8 mouse cellular contexts compared by ENCODE assay signal in genomic region chr14:72506018-72506722, GRCm38 (mm10). TPM values are rescaled to one million over a fixed set of nuclear protein-coding genes. Genes with fewer than 3 reads are reported as not detected.
DNase-seq lines count a peak whose midpoint lies in the region; ATAC-seq and TF ChIP-seq lines count a peak whose summit lies in the region.

No protein-coding gene starts in this region.

- intact Hi-C loops in heart, postnatal 10 days (cut with DNase I) = no loop called here
- intact Hi-C loops in left cerebral cortex, postnatal 25 days (cut with DNase I) = no loop called here

- WGBS in liver, embryonic 12.5 days (ENCODE audit: insufficient replicate concordance) = 12% methylated on average over 12 of the region's 12 CpGs
- 13% methylated on average over 12 of the region's 12 CpGs for WGBS in olfactory bulb, adult 2 months

- H3K36me3 ChIP-seq in liver, embryonic 12.5 days = no peaks in the 10 kb centered on the region

- 0 out of 2 replicates have a peak, but pooled peaks have one; percentile 24 for ATAC-seq in liver, embryonic 12.5 days

- no peak overlapping the region for H3K9ac ChIP-seq in liver, embryonic 12.5 days

- peak overlapping the region; percentile 55 for H3K4me2 ChIP-seq in liver, embryonic 12.5 days

- no peaks in the 10 kb centered on the region for H3K4me1 ChIP-seq in liver, embryonic 12.5 days
- H3K4me1 ChIP-seq in olfactory bulb, adult 2 months (ENCODE audit: control insufficient read depth, insufficient read depth, low read length) = peaks cover 4% of the 10 kb centered on the region; the same call in 1 of the 2 replicates

- TF ChIP-seq POLR2A in brain, embryonic 14.5 days (IDR thresholded peaks at IDR 0.05; ENCODE audit: borderline replicate concordance, extremely low read depth, insufficient read depth, insufficient read length, poor library complexity, severe bottlenecking) = no peak
- no peak for TF ChIP-seq POLR2A in olfactory bulb, adult 2 months (IDR thresholded peaks at IDR 0.05; ENCODE audit: insufficient read depth, low read depth, low read length)

- peak overlapping the region; percentile 24 for H3K4me3 ChIP-seq in liver, embryonic 12.5 days
- peak overlapping the region; percentile 19; the same call in 1 of the 2 replicates for H3K4me3 ChIP-seq in olfactory bulb, adult 2 months (ENCODE audit: insufficient read depth, low read depth, low read length)

- H3K9me3 ChIP-seq in liver, embryonic 12.5 days (replicated peaks) = no peaks in the 10 kb centered on the region

- H3K27ac ChIP-seq in liver, embryonic 12.5 days = no peak overlapping the region
- no peak overlapping the region for H3K27ac ChIP-seq in olfactory bulb, adult 2 months (ENCODE audit: insufficient read depth, low read depth, low read length)

- H3K27me3 ChIP-seq in liver, embryonic 12.5 days (replicated peaks) = no peaks in the 10 kb centered on the region

- TF ChIP-seq CTCF in brain, embryonic 14.5 days (IDR thresholded peaks at IDR 0.05; ENCODE audit: borderline replicate concordance, extremely low read depth, insufficient read depth, insufficient read length) = no peak
- no peak for TF ChIP-seq CTCF in olfactory bulb, adult 2 months (IDR thresholded peaks at IDR 0.05; ENCODE audit: insufficient read depth, low read depth, low read length)

- peak; percentile 2 to 12 for DNase-seq in heart, adult 18-20 months
- no peak for DNase-seq in heart, adult 11 months
- DNase-seq in brain, embryonic 14.5 days (ENCODE audit: low read depth) = peak; percentile 35
- peak; percentile 31 to 35 for DNase-seq in heart, postnatal 10 days
- no peak for DNase-seq in left cerebral cortex, postnatal 25 days (ENCODE audit: low spot score in 2 of 2)
- no peak for DNase-seq in cerebellum, adult 11-12 months

RNA-seq across cellular contexts. Expression of gene Gm9195, which starts 14.5 kb away (rescaled TPM):
- not detected for total RNA-seq in heart, adult 18-20 months (2021)
- polyA plus RNA-seq in brain, embryonic 14.5 days (2012; rRNA removed) = not detected in 2 replicates
- not detected for total RNA-seq in heart, postnatal 10 days (2021)
- polyA plus RNA-seq in liver, embryonic 12.5 days (2016; fragmentation: Nextera tagmentation; extraction: Ambion mirVana) = not detected in 2 replicates
- polyA plus RNA-seq in olfactory bulb, adult 2 months (2012; ENCODE audit: insufficient read depth, insufficient read length, low replicate concordance, missing spikeins) = not detected in 2 replicates
- not detected for total RNA-seq in left cerebral cortex, postnatal 25 days (2021)

Comparison
In these comparisons a context has a peak if more than half of its experiments do, and no peak if none do; other contexts are left out.
1. DNase-seq: peak in heart, adult 18-20 months (2 of 2), brain, embryonic 14.5 days (single experiment) and heart, postnatal 10 days (2 of 2); none in heart, adult 11 months (single experiment), left cerebral cortex, postnatal 25 days (0 of 2) and cerebellum, adult 11-12 months (single experiment).